Mouse (Mus musculus) liver, embryonic 18 days (tissue): ENCODE results near the gene Gm2310. TPM values are rescaled to one million over a fixed set of nuclear protein-coding genes. Genes with fewer than 3 reads are reported as not detected.

Source experiments
- polyA plus RNA-seq: library from polyadenylated mRNA; depleted of rRNA; stranded (reverse); fragments of >200 nt; gene quantifications from 2 replicates; pipeline ENCODE4 v1.2.3, GENCODE M21; 2012; rRNA removed

The Gm2310 gene
- polyA plus RNA-seq: not detected in 2 replicates

GRCm38 (mm10) chr15:8519853-8520252 is at the start of gene Gm2310:
Gm2310 (minus strand) TSS chr15:8519953.

Other genes starting within 250 kb of the Gm2310 start
- gene Nipbl, start 75.5 kb downstream of the Gm2310 start, polyA plus RNA-seq: 4.9 and 5.4 TPM in 2 replicates
- 0.18 and 0.30 TPM in 2 replicates for gene Slc1a3, start 190.8 kb upstream of the Gm2310 start, polyA plus RNA-seq